Mouse (Mus musculus): Measurements from ENCODE around the gene 4930572O03Rik. TPM values are rescaled to one million over a fixed set of nuclear protein-coding genes. Genes with fewer than 3 reads are reported as not detected.
"Not testable (repeated sequence)": the region's sequence is repeated elsewhere in the genome, so short reads cannot be mapped to it uniquely, and the experiment has no call there.

Gene 4930572O03Rik
- total and polyA plus RNA-seq, 3 experiments, result not detected

GRCm38 (mm10) chr5:15688874-15689658, 32.2 kb upstream of the 4930572O03Rik start:
- H3K79me2 ChIP-seq (ENCODE audit: control insufficient read depth, insufficient read depth, low read length, poor library complexity); H3K4me3 ChIP-seq (ENCODE audit: control insufficient read depth in 1 of 2, insufficient read depth in 1 of 2, low read depth in 2 of 2, low read length in 2 of 2); H3K27ac ChIP-seq (ENCODE audit: control insufficient read depth, low read depth, low read length); DNase-seq (ENCODE audit: low read depth, low spot score); H3K9ac ChIP-seq (ENCODE audit: control insufficient read depth, low read depth, low read length, poor library complexity, severe bottlenecking); H3K4me1 ChIP-seq (ENCODE audit: control insufficient read depth in 1 of 2, insufficient read depth in 2 of 2, low read length in 2 of 2); H3K9me3 ChIP-seq (replicated peaks; ENCODE audit: insufficient read depth, low read length); H3K36me3 ChIP-seq (ENCODE audit: control insufficient read depth in 1 of 2, insufficient read depth in 2 of 2, low read length in 2 of 2); H3K27me3 ChIP-seq (ENCODE audit: control insufficient read depth in 1 of 2, insufficient read depth in 2 of 2, low read length in 2 of 2): not testable (repeated sequence)

DNA sequence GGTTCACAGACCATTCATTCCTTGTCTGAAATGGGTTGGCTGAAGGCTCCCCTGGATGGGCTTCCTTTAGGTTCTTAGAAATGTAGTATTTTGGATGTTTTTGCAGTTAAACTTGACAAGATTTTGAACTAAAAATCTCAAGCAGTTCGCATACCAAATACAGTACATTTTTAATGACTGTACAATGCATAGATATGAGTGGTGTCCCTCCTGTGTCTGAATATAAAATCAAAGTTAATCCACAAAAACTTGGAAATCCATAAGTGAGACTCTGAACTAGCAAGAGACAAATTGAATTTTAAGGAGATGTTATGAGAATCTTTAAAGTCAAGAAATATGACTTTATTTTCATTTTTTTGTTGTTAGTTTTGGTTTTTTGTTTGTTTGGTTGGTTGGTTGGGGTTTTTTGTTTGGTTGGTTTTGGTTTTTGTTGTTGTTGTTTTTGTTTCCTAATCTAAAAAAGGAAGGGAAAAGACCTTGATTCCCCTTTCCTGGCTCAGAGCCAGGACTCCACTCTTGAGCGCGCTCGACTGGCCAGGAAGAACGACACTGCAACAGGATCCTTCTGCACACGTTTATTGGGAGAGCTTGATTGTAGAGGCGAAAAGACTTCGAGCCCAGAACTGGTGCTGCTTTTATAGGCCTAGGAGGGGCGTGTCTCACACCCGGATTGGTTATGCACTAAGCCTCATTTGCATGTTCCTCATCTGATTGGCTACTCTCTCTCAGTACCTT, 24.6 kb upstream of the 4930572O03Rik start:
- H3K9me3 ChIP-seq (replicated peaks; ENCODE audit: insufficient read depth, low read length); H3K4me1 ChIP-seq (ENCODE audit: control insufficient read depth in 1 of 2, insufficient read depth in 2 of 2, low read length in 2 of 2); H3K27me3 ChIP-seq (ENCODE audit: control insufficient read depth in 1 of 2, insufficient read depth in 2 of 2, low read length in 2 of 2); H3K27ac ChIP-seq (ENCODE audit: control insufficient read depth, low read depth, low read length); H3K4me3 ChIP-seq (ENCODE audit: control insufficient read depth in 1 of 2, insufficient read depth in 1 of 2, low read depth in 2 of 2, low read length in 2 of 2); H3K79me2 ChIP-seq (ENCODE audit: control insufficient read depth, insufficient read depth, low read length, poor library complexity); H3K9ac ChIP-seq (ENCODE audit: control insufficient read depth, low read depth, low read length, poor library complexity, severe bottlenecking); DNase-seq (ENCODE audit: low read depth, low spot score); H3K36me3 ChIP-seq (ENCODE audit: control insufficient read depth in 1 of 2, insufficient read depth in 2 of 2, low read length in 2 of 2): not testable (repeated sequence)

DNA sequence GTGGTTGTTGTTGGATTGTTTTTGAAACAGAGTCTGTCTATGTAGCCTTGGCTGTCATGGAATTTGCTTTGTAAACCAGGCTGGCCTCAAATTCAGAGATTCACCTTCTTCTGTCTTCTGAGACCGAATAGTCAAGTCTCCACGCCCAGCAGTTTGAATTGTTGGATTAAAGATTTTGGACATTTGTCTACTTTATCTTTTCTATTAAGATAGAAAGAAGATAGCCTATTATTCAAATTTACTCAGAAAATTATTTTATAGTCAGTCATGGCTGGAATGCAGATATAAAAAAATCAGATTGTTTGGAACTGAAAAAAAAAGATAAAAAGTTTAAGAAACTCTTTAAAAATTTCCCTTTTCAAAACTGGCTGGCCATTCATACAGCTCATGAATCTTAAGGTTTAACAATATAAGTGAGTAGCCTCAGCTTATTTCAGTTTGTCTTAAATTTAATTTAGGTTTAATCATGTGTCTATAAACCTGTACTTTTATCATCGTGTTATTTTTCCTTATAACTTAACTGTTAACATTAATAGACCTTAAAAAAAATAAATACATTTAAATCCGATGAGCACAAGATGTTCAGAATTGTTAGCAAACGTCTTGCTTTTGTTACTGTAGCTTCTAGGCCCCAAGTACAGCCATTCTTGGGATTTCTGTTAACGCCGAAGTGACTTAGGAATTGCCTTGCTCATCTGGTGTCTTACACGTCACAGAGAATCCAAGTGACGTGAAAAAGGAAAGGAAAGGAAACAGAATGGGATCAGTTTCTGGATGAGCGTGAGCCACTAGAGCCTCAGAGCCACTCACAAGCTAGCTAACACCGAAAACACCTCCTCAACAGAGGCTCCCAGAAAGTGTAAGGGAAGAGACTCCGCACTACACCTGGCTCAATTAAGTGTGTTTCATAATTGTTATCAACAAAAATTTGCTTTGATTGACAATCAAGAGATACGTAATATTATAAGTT, 23.4 kb upstream of the 4930572O03Rik start:
- H3K27ac ChIP-seq (ENCODE audit: control insufficient read depth, low read depth, low read length); DNase-seq (ENCODE audit: low read depth, low spot score); H3K9ac ChIP-seq (ENCODE audit: control insufficient read depth, low read depth, low read length, poor library complexity, severe bottlenecking); H3K79me2 ChIP-seq (ENCODE audit: control insufficient read depth, insufficient read depth, low read length, poor library complexity); H3K36me3 ChIP-seq (ENCODE audit: control insufficient read depth in 1 of 2, insufficient read depth in 2 of 2, low read length in 2 of 2); H3K9me3 ChIP-seq (replicated peaks; ENCODE audit: insufficient read depth, low read length); H3K4me3 ChIP-seq (ENCODE audit: control insufficient read depth in 1 of 2, insufficient read depth in 1 of 2, low read depth in 2 of 2, low read length in 2 of 2); H3K4me1 ChIP-seq (ENCODE audit: control insufficient read depth in 1 of 2, insufficient read depth in 2 of 2, low read length in 2 of 2); H3K27me3 ChIP-seq (ENCODE audit: control insufficient read depth in 1 of 2, insufficient read depth in 2 of 2, low read length in 2 of 2): not testable (repeated sequence)

- H3K27ac ChIP-seq (ENCODE audit: control insufficient read depth, low read depth, low read length); H3K9ac ChIP-seq (ENCODE audit: control insufficient read depth, low read depth, low read length, poor library complexity, severe bottlenecking); H3K27me3 ChIP-seq (ENCODE audit: control insufficient read depth in 1 of 2, insufficient read depth in 2 of 2, low read length in 2 of 2); H3K4me3 ChIP-seq (ENCODE audit: control insufficient read depth in 1 of 2, insufficient read depth in 1 of 2, low read depth in 2 of 2, low read length in 2 of 2); H3K36me3 ChIP-seq (ENCODE audit: control insufficient read depth in 1 of 2, insufficient read depth in 2 of 2, low read length in 2 of 2); H3K79me2 ChIP-seq (ENCODE audit: control insufficient read depth, insufficient read depth, low read length, poor library complexity); DNase-seq (ENCODE audit: low read depth, low spot score); H3K9me3 ChIP-seq (replicated peaks; ENCODE audit: insufficient read depth, low read length); H3K4me1 ChIP-seq (ENCODE audit: control insufficient read depth in 1 of 2, insufficient read depth in 2 of 2, low read length in 2 of 2): not testable (repeated sequence)
Measured at GRCm38 (mm10) chr5:15678907-15679306, 22.0 kb upstream of the 4930572O03Rik start.

DNA sequence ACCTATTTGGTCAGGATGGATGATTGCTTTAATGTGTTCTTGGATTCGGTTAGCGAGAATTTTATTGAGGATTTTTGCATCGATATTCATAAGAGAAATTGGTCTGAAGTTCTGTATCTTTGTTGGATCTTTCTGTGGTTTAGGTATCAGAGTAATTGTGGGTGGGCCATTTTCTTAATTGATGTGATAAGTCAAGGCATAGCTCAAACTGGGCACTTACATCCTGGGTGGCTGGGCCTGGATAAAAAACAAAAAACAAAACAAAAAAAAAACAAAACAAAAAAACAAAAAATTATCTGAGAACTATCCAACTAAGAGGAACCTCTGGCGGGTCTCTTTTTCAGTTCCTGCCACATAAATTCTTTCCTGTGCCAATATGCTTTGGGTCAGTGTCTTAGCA, 20.9 kb upstream of the 4930572O03Rik start:
- H3K4me3 ChIP-seq (ENCODE audit: control insufficient read depth in 1 of 2, insufficient read depth in 1 of 2, low read depth in 2 of 2, low read length in 2 of 2); H3K27me3 ChIP-seq (ENCODE audit: control insufficient read depth in 1 of 2, insufficient read depth in 2 of 2, low read length in 2 of 2); H3K4me1 ChIP-seq (ENCODE audit: control insufficient read depth in 1 of 2, insufficient read depth in 2 of 2, low read length in 2 of 2); H3K36me3 ChIP-seq (ENCODE audit: control insufficient read depth in 1 of 2, insufficient read depth in 2 of 2, low read length in 2 of 2); DNase-seq (ENCODE audit: low read depth, low spot score); H3K79me2 ChIP-seq (ENCODE audit: control insufficient read depth, insufficient read depth, low read length, poor library complexity); H3K9ac ChIP-seq (ENCODE audit: control insufficient read depth, low read depth, low read length, poor library complexity, severe bottlenecking); H3K9me3 ChIP-seq (replicated peaks; ENCODE audit: insufficient read depth, low read length); H3K27ac ChIP-seq (ENCODE audit: control insufficient read depth, low read depth, low read length): not testable (repeated sequence)

DNA sequence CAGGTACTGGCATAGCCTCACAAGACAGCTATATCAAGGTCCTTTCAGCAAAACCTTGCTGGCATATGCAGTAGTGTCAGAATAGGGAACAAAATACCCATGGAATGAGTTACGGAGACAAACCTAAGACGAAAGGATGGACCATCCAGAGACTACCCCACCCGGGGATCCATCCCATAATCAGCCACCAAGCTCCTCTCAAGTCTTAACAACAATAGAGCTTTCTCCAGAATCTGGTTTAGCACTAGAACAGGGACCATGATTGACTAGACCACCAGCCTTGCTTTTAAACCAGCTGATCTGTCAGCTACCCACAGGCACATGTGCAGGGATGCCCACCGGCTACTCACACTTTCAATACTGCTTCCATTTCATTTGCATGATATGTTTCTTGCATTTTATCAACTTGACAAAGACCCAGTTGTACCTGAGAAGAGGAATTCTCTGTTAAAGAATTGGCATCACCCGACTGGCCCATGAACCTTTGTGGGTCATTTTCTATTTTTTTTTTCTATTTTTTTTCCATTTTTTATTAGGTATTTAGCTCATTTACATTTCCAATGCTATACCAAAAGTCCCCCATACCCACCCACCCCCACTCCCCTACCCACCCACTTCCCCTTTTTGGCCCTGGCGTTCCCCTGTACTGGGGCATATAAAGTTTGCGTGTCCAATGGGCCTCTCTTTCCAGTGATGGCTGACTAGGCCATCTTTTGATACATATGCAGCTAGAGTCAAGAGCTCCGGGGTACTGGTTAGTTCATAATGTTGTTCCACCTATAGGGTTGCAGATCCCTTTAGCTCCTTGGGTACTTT, 17.8 kb upstream of the 4930572O03Rik start:
- H3K4me3 ChIP-seq (ENCODE audit: control insufficient read depth in 1 of 2, insufficient read depth in 1 of 2, low read depth in 2 of 2, low read length in 2 of 2); H3K27me3 ChIP-seq (ENCODE audit: control insufficient read depth in 1 of 2, insufficient read depth in 2 of 2, low read length in 2 of 2); H3K36me3 ChIP-seq (ENCODE audit: control insufficient read depth in 1 of 2, insufficient read depth in 2 of 2, low read length in 2 of 2); H3K9ac ChIP-seq (ENCODE audit: control insufficient read depth, low read depth, low read length, poor library complexity, severe bottlenecking); H3K27ac ChIP-seq (ENCODE audit: control insufficient read depth, low read depth, low read length); H3K4me1 ChIP-seq (ENCODE audit: control insufficient read depth in 1 of 2, insufficient read depth in 2 of 2, low read length in 2 of 2); H3K9me3 ChIP-seq (replicated peaks; ENCODE audit: insufficient read depth, low read length); H3K79me2 ChIP-seq (ENCODE audit: control insufficient read depth, insufficient read depth, low read length, poor library complexity); DNase-seq (ENCODE audit: low read depth, low spot score): not testable (repeated sequence)

All from MEL (cell line).